Mouse (Mus musculus) activated CD4-positive, CD25-positive, alpha-beta regulatory T cell, adult 4 months (primary cell): ENCODE results near the gene Mesp1. TPM values are rescaled to one million over a fixed set of nuclear protein-coding genes. Genes with fewer than 3 reads are reported as not detected.

ENCODE experiments used
- ATAC-seq: one replicate; pipeline ENCODE4 v1.8.0; 2017
- polyA plus RNA-seq, 2 experiments: library from polyadenylated mRNA; unstranded; fragments of 100-300 nt; shearing (Covaris generic); gene quantifications; one replicate each; pipeline ENCODE4 v1.2.1; 2017

The Mesp1 gene
- polyA plus RNA-seq = not detected

DNA sequence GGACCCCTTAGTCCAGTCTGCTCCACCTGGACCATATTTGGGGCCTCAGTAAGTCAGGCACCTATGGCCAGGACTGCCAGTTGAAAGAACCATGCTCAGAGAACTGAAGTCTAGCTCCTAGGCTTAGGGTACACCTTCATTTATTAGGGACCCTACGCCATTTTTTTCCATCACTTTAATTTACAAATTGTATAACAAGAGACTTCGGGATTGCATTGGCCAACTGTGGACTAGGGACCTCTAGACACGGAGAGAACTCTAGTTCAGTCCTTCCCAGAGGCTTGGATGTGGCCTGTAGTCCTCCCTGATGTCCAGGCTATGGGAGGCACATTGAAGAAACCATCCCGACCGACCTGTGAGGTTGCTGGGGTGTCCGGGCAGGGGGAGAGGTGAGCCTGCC, at the start of gene Mesp1:
Gene Mesp1, minus strand, starts transcription at position 101 of the 400 bp plus-strand sequence.
- ATAC-seq = no peak

DNA sequence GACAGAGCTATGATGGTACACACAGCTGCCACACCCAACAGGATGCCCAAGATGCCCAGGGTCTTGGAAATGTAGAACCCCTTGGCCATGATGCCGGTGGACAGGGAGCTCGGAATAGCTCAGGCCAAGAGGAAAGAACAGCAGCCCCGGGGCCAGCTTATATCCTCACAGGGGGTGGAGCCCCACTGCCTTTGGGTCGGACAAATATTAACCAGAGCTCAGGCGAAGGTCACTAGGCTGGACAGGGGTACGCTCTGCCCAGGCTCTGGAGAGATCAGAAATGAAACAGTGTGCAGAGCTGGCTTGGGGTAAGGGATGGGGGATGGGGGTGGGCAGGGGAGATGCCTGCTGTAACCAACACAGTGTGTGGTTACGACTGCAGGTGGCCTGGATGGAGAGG, 48.6 kb upstream of the Mesp1 start:
- ATAC-seq = no peak

- no peak for ATAC-seq
Measured at GRCm38 (mm10) chr7:79837247-79837646, 43.7 kb upstream of the Mesp1 start.

GRCm38 (mm10) chr7:79835196-79835595, 41.6 kb upstream of the Mesp1 start:
- ATAC-seq = no peak

- ATAC-seq = no peak
Measured at GRCm38 (mm10) chr7:79832980-79833379, 39.4 kb upstream of the Mesp1 start.

- ATAC-seq = no peak
Measured at GRCm38 (mm10) chr7:79831585-79831984, 38.0 kb upstream of the Mesp1 start.

DNA sequence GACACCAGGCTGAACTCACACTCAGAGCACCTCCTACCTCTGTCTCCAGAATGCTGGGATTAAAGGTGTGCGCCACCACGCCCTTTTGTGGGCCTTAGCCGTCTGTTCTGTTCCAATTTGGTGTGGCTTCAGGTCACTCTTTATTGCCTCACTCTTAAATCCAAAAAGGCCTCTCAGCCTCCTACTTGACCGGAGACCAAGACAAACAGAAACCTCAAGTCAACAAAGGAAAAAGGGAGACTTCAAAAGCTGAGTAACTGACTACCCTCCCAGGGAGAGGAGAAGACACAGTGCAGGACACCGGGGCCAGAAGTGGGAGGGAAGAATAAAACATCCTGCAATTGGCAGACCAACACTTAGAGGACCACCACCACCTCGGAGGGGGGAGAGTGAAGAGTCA, 37.6 kb upstream of the Mesp1 start:
- no peak for ATAC-seq

DNA sequence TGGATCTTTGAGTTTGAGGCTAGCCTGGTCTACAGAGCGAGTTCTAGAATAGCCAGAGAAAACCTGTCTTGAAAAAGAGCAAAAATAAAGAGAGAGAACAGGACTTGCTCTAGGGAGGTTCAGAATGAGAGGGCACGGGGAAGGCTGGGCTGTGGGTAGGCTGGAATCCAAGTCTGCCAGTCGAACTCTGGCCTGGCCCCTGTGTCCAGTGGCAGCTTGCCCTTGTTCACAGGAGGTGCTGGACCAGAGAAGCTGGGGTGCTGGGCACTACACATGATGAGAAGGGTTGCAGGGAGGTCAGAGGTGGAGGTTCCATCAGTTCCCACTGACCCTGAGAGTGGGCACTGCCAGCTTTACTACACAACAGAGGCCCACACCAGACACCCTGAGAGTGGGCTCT, 34.8 kb upstream of the Mesp1 start:
- no peak for ATAC-seq

- ATAC-seq = no peak
Measured at GRCm38 (mm10) chr7:79822092-79822695, 28.6 kb upstream of the Mesp1 start.

DNA sequence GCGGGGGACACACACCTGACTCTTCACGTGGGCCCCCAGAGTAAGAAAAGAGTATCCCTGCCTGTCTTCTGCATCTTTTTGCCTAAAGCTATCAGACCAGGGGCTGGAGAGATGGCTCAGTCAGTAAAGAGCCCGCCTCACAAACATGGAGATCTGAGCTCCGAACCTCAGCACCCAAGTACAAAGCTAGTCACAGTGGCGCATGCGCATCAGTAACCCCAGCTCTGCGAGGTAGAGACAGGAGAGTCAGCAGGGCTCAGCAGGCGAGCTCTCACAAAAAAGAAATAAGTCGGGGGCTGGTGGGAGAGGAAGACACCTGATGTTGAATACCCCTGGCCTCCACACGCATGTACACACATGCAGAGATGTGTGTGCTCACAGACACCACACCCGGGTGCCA, 26.4 kb upstream of the Mesp1 start:
- no peak for ATAC-seq

GRCm38 (mm10) chr7:79819515-79819914, 25.9 kb upstream of the Mesp1 start:
- no peak for ATAC-seq

- ATAC-seq = no peak
Measured at GRCm38 (mm10) chr7:79818321-79818720, 24.7 kb upstream of the Mesp1 start.

DNA sequence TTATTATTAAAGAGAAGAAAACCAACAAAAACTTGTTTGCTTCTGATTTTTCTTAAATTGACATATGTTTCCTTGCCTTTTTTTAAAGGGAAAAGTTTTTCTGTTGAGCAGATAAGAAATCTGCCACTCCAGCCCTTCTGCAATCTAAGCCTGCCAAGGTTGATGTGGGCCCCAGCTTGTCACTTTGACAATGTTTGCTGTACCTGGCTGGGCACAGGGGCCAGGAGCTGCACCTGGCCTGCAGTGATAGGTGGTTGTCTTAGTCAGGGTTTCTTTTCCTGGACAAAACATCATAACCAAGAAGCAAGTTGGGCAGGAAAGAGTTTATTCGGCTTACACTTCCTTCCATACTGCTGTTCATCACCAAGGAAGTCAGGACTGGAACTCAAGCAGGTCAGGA, 19.8 kb upstream of the Mesp1 start:
- no peak for ATAC-seq

DNA sequence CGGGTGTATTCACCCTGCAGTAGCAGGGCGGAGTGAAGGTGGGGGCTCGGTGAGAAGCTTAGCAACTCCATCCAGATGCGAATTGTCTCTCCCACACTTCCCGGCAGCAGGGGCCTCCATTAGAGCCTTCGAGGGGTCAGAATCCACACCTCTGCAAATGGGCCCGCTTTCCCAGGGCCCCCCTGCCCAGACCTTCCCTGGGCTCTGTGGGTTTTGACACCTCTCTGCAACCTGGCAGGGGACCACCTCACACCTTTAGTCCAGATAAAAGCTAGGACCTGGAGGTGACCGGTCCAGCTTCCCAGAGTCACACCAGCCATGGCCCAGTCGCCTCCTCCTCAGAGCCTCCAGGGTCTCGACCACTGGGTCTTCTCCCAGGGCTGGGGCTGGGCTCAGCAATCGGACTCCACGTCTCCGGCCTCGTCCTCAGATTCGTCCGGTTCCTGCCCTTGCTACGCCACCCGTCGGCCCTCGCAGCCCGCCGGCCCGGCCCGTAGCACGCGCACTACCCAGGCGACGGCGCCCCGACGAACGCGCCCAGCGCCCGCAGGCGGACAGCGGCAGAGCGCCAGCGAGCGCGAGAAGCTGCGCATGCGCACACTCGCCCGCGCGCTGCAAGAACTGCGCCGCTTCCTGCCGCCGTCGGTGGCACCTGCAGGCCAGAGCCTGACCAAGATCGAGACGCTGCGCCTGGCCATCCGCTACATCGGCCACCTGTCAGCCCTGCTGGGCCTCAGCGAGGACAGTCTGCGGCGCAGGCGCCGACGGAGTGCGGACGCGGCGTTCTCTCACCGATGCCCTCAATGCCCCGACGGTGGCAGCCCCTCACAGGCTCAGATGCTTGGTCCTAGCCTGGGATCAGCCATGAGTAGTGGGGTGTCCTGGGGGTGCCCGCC, 17.3 kb upstream of the Mesp1 start, which contains the start of gene Mesp2:
Gene Mesp2, plus strand, starts transcription at position 117 of the 896 bp plus-strand sequence.
- peak; percentile 61 for ATAC-seq

- ATAC-seq = no peak
Measured at GRCm38 (mm10) chr7:79808561-79808960, 15.0 kb upstream of the Mesp1 start.

GRCm38 (mm10) chr7:79803887-79804286, 10.3 kb upstream of the Mesp1 start:
- no peak for ATAC-seq

DNA sequence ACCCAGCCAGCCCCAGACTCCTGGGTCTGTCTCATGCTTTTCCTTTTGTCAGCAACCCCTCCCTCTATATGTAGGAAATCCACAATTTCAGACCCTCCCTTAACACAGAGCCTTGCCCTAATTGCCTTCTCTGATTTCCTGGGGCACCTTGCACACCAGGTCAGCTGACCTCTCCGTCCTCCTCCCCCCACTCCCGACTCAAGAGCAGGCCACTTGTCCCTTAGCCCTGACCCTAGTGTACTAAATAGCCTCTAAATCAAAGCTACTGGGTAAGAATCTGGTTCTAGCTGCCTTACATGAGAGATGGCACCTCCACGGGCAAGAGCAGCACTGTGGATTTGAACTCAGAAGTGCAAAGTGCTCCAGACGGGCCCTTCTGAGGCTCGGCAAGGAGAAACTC, 8.4 kb upstream of the Mesp1 start:
- ATAC-seq = no peak

GRCm38 (mm10) chr7:79801391-79801790, 7.8 kb upstream of the Mesp1 start:
- ATAC-seq = no peak

DNA sequence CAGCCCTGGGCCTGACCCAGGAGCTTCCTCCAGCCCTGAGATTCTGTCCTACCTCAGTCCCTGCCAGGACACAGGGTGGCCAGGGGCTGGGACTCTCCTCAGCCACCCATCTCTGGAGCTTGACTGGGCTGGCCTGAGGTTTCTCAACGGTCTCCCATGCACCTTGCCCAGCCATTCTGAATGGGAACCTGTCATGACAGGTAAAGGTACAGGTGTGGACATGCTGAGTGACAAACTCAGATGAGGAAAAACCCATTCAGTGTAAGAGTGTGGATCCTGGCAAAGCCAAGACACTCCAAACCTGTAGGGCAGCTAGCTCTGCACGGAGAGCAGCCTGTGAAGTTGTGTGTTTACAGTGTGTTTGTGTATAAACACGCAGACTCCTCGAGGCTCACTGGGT, 6.7 kb upstream of the Mesp1 start:
- no peak for ATAC-seq

DNA sequence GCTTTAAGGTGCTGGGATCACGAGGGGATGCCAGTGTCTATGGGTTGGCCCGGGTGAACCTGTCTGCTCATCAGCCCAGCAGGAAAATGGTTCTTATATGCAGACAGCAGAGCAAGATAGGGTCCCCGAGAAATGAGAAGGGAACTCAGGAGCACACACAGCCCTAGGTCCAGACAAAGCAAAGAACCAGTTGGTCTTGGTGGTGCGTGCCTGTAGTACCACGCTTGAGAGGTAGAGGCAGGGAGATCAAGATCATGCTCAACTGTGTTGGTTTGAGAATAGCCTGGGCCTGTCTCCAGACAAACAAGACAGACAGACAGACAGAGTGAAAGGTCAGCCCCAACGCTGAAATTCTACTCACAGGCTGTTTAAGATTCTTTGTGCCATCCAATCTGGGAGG, 5.9 kb upstream of the Mesp1 start:
- no peak for ATAC-seq

- ATAC-seq = no peak
Measured at GRCm38 (mm10) chr7:79799048-79799447, 5.5 kb upstream of the Mesp1 start.

DNA sequence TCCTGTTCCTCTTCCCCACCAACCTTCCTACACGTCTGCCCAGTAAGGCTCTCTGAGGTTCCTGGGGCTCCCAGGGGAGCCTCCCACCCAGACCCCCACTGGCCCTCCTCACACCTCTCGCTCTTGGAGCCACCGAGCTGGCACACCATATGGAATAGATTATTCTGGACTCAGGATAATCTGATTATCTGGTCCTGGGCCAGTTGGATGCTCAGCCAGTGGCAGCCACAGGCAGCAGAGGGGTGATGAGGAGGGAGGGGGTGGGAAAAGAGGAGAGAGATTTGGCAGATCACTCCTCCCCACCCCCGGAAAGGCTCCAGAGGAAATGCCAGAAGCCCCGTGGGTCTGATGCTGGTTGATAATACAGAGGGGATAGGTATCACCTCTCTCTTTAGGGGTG, 5.0 kb upstream of the Mesp1 start:
- no peak for ATAC-seq

GRCm38 (mm10) chr7:79792635-79793421, 760 bp downstream of the Mesp1 start:
- no peak for ATAC-seq
